Mouse (Mus musculus) adrenal gland, postnatal 36 days (tissue): Measurements from ENCODE around the gene Ccdc125. TPM values are rescaled to one million over a fixed set of nuclear protein-coding genes. Genes with fewer than 3 reads are reported as not detected.
A peak's percentile ranks its signal among the peaks of the same experiment; 100 is the strongest.

Experiments
- DNase-seq, 2 experiments: peaks; one replicate each; pipeline ENCODE4 v3.0.0; 2021; ENCODE audit warnings: mixed read lengths in 1 of 2
- long read RNA-seq, 2 experiments: library from polyadenylated mRNA; stranded (forward); transcript quantifications; one replicate each; pipeline ENCODE4 v2.0.0; 2021; ENCODE audit warnings: borderline sequencing depth in 2 of 2
- total RNA-seq, 2 experiments: library from RNA; stranded (reverse); gene quantifications; 2 replicates each; pipeline ENCODE4 v1.2.3; 2021

Ccdc125 gene
- under 1 TPM; 0.66 to 0.76 TPM for total RNA-seq
- long read RNA-seq, experiment 1, partial matches to known transcripts: 0 of 1 reads
- long read RNA-seq, experiment 1, other reads (novel, unspliced or antisense): 1 of 1 reads
- long read RNA-seq, experiment 2: 0 reads

GRCm38 (mm10) chr13:100669291-100670022 lies at the start of gene Ccdc125:
Gene Ccdc125 (plus strand): TSS chr13:100669717.
- DNase-seq: peak; percentile 26 to 46

- no peak for DNase-seq
Measured at GRCm38 (mm10) chr13:100622241-100622640, 47.3 kb upstream of the Ccdc125 start.

DNA sequence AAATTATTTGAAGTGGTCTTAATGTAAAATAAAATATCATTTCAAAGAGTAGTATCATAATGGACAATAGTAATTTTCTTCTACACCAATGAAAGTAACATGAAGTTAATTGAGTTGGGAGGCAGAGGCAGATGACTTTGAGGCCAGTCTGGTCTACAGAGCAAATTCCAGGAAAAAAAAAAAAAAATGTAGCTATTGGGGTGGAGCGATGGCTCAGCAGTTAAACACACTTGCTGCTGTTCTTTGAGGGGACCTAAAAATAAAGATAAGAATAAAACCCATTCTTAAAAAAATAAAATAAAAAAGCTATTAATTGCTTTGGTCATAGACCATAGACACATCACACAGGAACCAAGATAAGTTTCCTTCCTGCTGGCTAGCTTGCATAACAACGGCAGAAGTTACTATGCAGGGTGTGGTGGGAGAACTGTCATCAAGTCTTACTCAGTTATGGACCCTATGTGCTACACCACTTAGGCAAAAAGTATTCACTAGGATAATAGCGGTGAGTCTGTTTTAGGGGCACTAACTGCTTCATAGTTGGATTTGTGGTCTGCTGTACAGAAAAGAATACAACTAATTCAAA lies 35.3 kb upstream of the Ccdc125 start:
- DNase-seq: no peak

- DNase-seq: no peak
Measured at GRCm38 (mm10) chr13:100642471-100643209, 26.9 kb upstream of the Ccdc125 start.

GRCm38 (mm10) chr13:100648223-100648622 lies 21.3 kb upstream of the Ccdc125 start:
- no peak for DNase-seq

DNA sequence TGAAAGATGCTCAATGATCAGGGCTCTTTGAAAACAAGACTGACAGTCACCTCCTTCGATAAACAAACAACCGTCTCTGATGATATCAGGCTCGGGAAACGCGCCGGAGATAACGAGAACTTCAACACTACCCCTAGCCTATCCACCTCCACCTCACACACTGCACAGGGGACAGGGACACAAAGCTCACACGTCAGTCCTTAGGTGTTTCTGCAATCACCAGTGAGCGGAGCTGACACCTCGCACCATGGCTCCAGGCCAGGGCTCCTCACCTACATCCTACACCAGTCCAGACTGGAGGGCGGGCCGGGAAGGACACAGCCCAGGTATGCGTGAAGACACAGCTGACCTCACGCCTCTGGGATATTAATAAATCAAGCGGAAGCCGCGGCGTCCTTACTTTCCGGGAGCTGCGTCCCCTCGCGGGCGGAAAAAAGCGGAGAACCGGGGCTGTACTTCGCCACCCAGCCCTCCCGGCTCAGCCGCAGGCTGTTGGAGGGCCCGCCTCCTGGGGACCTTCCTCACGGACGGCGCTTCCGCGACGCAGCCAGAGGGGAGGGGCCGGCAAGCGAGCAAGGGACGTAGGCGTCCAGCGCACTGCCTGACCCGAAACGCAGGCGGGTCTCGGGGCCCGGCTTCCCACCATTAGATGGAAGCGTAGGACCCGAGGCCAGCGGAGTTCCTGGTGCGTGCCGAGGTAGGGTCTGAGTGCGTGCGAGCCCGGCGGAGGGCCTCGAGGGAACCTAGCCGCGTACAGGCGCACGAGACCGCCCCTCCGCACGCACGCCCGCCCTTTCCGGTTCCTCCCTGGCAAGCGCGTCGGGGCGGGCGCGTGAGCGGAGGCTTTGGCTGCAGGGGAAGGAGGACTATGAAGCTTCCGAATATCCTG lies 18.7 kb upstream of the Ccdc125 start, which contains the start of the genes Ak6 and Rad17:
Ak6 (plus strand) TSS at position 430 of the 889 bp plus-strand sequence.
Rad17 (minus strand) TSS at position 502 of the 889 bp plus-strand sequence.
- DNase-seq: peak; percentile 97

GRCm38 (mm10) chr13:100651439-100652186 lies 17.9 kb upstream of the Ccdc125 start, which contains the start of gene Taf9:
Gene Taf9 (plus strand): TSS chr13:100651579.
- DNase-seq: no peak

DNA sequence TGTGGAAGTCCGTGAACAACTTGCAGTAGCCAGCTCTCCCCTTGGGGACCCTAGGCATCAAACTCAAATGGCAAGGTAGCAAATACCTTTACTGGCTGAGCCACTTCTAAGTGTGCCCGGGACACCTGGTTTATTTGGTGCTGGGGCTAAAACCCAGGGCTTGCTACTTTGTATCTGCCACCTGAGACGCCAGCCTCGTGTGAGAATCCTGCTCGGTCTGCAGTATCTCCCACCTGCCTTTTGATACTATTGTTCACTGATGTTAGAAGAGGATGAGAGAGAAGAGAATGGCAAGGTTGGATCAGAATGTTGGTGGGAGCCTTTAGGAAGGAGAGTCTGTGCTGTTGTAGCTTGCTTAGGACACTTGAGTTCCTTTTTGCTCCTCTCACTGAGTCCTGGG lies 11.4 kb upstream of the Ccdc125 start:
- DNase-seq: no peak

DNA sequence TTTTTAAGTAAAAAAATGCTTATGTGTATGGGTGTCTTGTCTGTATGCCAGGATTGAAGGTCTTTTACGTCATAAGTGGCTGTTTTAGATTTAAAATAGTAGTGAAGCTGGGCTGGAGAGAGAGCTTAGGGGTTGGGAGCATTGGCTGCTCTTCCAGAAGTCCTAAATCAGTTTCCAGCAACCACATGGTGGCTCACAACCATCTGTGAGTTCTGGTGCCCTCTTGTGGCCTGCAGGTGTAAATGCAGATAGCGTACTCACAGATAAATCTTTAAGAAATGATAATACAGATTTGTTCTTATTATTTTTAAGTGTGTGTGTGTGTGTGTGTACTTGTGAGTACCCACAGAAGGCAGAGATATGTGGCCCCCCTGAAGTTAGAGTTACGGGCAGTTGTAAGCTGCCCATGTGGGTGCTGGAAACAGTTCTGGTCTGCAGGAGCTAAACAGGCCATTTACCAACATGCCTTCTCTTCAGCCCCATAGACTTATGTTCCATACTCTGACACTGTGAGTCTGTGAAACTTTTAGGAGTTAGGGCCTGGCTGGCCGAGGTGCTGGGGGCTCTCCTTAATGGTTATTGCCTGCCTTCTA lies 9.6 kb upstream of the Ccdc125 start:
- peak; percentile 55 to 64 for DNase-seq

DNA sequence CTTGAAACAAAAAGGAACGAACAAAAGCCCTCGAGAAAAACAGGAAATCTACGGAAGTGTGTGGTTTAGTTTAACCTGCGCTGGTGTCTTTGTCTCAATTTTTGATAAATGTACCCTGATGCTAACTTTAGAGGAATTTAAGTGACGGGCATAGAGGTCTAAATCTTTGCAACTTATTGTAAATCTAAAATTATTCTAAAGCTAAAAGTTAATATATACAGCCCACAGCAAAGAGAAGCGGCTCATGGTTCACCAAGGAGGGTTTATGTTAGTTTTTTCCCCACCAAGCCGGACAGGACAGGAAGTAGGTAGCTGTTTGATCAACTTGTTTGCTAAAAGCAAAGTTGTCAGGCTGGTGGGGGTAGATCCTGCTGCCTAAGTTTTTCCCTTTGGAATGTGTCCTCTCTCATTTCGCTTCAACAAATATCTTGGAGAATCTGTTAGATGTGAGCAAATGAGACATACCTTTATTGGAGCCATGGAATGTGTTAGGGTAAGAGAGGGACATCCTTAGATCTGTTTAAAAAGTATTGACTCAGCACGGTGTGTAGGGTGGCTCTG lies 744 bp downstream of the Ccdc125 start:
- no peak for DNase-seq

GRCm38 (mm10) chr13:100675936-100676635 lies 6.6 kb downstream of the Ccdc125 start:
- peak; percentile 6 to 9 for DNase-seq

DNA sequence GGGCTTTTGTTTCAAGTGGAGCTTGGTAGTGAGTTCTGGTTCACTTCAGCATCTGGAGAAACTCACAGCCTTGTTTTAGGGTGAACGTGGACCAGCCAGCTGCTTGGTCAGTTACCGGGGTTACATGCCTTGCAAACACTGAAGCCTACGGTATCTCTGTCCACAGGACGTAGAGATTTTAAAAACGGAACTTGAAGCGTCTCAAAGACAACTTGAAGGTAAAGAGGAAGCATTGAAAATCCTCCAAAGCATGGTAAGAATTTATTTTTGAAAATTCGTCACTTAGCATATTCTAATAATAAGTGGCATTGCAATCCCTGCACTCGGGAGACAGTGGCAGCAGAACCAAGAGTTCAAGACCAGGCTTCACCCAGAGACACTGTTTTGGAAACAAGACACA lies 12.1 kb downstream of the Ccdc125 start:
- DNase-seq: no peak

DNA sequence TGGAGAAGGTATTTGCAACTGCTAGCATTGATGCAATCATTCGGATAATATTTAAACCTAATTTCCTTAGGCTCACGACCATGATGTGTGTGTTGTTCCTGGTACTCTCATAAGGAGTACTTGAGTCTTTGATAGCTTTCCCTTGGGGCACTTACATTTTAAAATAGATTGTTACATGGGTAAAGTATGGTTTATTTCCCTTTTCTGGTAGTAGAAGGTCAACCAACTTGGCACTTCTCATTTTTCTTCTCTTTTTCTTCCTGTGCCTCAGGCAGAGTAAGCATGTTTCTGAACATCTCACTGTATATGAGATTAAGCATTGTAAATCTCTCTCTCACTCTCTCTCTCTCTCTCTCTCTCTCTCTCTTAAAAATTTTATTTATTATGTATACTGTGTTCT lies 13.3 kb downstream of the Ccdc125 start:
- DNase-seq: no peak

- DNase-seq: no peak
Measured at GRCm38 (mm10) chr13:100684355-100684754, 14.8 kb downstream of the Ccdc125 start.

DNA sequence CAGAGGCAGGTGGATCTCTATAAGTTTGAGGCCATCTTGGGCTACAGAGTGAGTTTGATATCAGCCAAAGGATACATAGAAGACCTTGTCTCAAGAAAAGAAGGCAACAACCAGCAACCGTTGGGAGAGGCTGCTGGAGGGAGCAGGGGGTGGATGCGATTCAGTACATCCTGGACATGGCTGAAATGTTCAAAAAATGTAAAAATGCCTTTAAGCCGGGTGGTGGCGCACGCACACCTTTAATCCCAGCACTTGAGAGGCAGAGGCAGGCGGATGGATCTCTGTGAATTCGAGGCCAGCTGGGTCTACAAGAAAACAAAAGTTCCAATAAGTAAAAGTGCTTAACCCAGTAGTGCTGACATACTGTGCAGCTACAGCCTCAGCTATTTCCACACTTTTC lies 18.0 kb downstream of the Ccdc125 start:
- no peak for DNase-seq

DNA sequence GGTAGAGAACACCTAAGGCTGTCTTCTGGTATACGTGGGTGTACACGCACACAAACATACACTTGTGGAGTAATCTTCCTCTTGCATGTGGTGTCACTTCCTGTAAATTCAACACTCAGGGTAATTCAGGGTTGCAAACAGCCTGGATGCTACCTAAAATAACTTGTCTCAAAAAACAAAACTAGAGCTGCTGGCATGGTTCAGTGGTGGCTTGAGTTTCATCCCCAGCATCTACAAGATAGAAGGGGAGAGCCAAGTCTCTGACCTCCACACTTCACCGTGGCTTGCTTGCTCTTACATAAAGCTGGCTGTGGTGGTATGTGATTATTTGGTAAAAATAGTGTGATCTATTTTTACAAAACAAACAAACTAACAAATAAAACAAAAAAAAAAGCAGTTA lies 28.0 kb downstream of the Ccdc125 start:
- no peak for DNase-seq

DNA sequence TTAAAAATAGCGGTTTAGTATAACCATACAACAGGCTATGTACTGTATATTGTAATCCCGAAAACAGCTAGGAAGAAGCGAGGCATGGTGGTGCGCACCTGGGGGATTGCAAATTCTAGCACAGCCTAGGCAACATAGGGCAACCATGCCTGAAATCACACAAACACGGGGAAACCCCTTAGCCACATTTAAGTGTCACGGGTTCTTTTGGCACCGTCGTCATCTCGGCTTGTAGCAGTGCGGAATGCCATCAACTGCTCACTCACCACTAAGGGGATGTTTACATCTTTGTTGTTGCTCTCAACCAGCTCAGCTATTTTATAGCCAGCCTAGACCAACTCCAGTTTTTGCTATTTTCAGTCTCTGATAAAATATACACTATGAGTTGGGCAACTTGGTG lies 29.3 kb downstream of the Ccdc125 start:
- no peak for DNase-seq

- DNase-seq: peak in 1 of 2 experiments; percentile 23
Measured at GRCm38 (mm10) chr13:100703468-100703867, 34.0 kb downstream of the Ccdc125 start.

GRCm38 (mm10) chr13:100706206-100706605 lies 36.7 kb downstream of the Ccdc125 start:
- DNase-seq: no peak
